Mouse (Mus musculus) testis, adult 2 months (tissue): ENCODE results near the gene Ulk4.
A peak's percentile ranks its signal among the peaks of the same experiment; 100 is the strongest.

Experiments
- CTCF ChIP-seq: fragments of 200-500 bp; IDR thresholded peaks from 2 replicates; pipeline ENCODE4 v1.5.1; 2012; ENCODE audit warnings: low read depth, mild to moderate bottlenecking, inconsistent platforms, low read length, moderate library complexity; ENCODE audit not compliant: control insufficient read depth, insufficient read depth, insufficient replicate concordance
- POLR2A ChIP-seq: fragments of 200-500 bp; IDR thresholded peaks from 2 replicates; pipeline ENCODE4 v1.6.1; 2012; ENCODE audit warnings: low read depth, mild to moderate bottlenecking, inconsistent platforms, low read length, moderate library complexity; ENCODE audit not compliant: control insufficient read depth

DNA sequence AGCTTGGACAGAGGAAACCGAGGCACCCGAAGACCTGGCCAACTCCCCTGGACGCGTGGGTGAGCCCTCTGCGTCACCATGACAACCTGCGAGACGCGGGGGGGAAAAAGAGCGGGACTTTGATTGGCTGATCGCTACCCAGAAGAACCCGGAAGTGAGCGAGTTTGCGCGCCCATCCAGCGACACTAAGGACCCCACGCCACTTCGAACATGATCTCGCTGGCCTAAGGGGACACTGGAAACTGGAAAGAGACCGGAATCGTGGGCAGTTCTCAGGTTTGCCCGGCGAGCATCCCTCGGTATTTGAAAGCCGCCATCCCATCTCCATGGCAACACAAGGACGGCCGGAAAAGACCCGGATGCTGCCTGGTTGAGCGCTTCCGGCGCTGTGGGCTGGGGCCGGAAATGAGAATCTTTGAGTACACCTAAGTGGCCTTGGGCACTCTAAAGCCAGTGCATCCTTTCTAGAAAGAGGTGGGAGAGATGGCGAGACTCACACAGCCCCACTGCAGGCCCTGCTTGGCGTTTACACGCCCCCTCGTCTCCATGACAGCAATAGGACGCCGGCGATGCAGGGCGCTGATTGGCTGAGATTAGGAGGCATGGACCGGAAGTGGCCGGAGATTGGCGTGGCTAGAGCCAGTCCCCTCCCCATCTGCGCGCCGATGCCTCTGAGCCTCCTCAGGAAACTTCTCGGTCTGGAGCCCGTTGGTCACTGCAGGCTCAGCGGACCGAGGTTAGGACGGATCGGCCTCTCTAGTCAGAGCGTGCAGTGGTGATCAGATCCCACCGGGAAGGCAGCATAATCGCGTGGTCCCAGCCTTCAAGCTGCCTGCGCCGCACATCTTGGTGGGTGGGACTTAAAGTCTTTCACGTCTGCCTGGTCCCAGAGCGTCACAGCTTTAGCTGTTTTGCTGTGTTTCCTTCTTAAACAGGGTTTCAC is at the start of gene Ulk4:
- TF ChIP-seq POLR2A (peak; percentile 91), CTCF (no peak)
